Mouse (Mus musculus): ENCODE measurements around the gene Vmn1r66.
"Not testable (repeated sequence)": the region's sequence is repeated elsewhere in the genome, so short reads cannot be mapped to it uniquely, and the experiment has no call there.

The Vmn1r66 gene

DNA sequence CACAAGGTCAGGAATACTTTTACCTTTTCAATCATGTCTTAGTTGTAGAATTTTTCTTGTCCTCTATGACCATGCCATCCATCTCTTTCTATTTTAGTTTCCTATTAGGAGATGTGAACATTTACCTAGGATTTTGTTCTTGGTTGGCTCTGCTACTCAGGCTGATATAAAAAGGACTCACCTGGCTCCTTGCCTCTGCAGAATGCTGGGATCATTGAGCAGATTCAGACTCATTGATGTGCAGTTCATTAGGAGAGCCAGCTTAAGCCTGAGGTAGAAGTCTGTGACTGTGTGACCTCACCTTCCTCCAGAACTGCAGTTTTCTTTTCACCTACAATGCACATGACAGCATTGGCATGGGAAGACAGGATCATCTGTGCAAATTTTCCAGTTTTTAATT, at the start of gene Vmn1r66:
Gene Vmn1r66 (minus strand): TSS at position 101 of the 400 bp plus-strand sequence.
- DNase-seq (ENCODE audit: low read depth, low spot score): no peak

DNA sequence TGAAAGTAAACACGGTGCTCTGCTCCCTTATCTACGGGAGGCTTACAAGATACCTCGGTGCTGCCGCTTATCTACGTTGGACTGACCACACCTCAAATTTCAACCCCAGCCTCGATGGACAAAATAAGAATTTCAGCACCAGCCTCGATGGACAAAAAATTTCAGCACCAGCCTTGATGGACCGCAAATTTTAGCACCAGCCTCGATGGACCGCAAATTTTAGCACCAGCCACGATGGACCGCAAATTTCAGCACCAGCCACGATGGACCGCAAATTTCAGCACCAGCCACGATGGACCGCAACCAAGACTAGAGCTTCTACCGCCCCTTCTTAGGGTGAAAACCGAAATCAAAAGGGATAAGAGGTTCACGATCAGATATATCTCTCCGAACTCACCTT, 47.7 kb upstream of the Vmn1r66 start:
- not testable (repeated sequence) for DNase-seq (ENCODE audit: low read depth, low spot score)

DNA sequence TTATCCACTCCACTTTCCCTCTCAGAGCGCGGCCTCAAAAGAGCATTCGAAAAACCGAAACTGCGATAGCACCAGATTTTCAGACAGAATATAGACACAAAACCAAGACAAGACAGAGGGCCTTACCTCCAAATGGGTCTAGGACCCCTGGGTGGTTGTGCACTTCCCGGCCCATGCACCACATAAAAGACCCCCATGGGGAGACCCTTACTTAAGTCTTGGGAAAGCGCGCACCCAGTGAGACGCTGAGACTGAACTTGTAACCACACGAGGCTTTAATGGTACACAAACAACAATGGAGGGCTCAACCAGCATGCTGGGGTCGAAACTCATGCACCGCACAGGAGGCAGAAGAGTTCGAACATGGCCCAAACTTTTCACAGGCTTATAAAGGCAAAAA, 25.7 kb downstream of the Vmn1r66 start:
- no peak for DNase-seq (ENCODE audit: low read depth, low spot score)

DNA sequence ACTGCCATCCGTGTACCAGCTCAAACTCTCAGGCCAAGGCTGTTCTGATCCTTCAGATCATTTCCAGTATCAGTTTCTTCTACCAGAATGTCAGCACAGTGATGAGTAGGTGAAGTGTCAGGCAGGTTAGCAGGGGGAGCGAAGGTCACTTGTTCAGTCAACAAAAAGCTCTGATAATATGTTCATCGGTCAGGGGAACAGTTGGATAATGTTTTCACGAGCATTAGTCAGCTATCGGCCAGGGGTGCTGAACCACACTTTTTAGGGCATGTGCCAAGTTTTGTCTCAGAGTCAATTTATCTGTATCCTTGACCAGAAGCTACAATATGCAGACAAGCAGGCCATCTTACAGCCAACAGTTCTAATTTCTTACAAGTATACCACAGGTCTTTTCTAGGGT, 28.7 kb downstream of the Vmn1r66 start:
- DNase-seq (ENCODE audit: low read depth, low spot score): no peak

Data from brain, embryonic 18.5 days (tissue).